Mouse (Mus musculus) liver, embryonic 14.5 days (tissue): ENCODE results near the gene Map4k4.

ENCODE experiments used
- CTCF ChIP-seq: IDR thresholded peaks from 2 replicates; pipeline ENCODE4 v1.5.1; 2016; ENCODE audit warnings: antibody characterized with exemption, low read depth, control low read depth
- EP300 ChIP-seq: IDR thresholded peaks from 2 replicates; pipeline ENCODE4 v1.6.1; 2016; ENCODE audit warnings: antibody characterized with exemption, low read depth

GRCm38 (mm10) chr1:40030287-40030975, 129.7 kb downstream of the Map4k4 start:
- TF ChIP-seq CTCF (no peak), EP300 (no peak)
